Mouse (Mus musculus) ovary, postnatal 10 days (tissue): ENCODE measurements at regions not wholly inside any gene's neighbourhood (a gene's known extent, or its start where the extent isn't known, plus 50 kb on each side); places are given as distances from the start of the nearest gene placed in this dataset.

Experiments
- DNase-seq: peaks from one replicate; pipeline ENCODE4 v3.0.0; 2022; ENCODE audit warnings: low spot score

DNA sequence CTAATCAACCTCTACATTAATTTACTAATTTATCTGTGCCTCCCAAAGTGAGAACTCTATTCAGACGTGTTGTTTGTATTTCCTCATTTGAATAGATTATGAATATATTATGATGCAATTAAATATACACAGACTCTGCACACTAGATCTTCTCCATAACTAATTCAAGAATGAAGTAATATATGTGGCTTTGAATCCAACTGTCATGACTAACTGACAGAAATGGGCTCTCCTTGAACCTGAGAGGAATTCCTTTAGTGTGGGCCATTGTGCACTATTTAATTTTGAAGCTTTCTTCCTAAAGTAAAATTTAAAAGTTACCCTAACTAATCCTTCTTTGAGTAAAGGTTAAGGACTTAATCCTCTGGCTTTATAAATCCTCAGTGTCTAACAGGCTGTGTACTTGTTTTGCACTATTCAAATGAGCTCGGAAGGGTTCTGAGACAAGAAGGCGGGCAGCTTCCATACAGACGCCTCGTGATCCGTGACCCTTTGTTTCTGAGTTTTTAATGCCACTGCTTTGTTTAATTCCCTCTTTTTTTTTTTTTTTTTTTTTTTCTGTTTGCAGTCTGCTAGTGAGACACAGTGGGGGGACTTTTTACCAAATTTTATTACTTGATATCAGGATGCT lies 128.0 kb upstream of the Sox2 start:
- DNase-seq = no peak

DNA sequence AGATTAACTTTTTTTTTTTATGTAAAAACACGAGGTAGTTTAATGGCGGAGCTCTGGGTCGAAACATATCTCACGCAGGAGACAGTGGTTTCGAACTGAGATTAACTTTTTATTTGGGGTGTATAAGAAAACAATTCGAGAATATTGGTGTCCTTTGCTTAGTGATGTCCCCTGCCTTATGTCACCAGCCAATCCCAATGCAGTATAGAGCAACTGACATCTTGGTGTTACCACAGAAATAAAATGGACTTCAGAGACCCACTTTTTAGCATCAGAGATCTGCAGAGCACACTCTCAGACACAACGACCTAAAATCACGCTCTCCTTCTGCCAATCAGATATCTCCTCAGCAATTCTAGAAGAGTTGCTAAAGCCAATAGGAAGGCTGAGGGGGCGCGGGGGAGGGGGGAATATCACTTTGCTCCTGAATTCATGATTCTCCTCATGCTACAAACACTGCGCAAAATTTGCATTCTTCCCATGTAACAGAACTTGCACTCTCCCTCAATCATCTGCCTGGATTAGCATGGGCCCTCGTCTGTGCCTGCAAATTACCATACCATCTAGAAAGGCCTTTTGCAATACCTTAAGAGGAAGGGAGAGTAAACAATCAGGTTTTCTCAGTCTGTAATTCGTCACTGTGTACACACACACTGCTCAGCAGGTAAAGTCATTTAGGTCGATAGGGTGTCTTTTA lies 128.7 kb upstream of the Sox2 start:
- DNase-seq = no peak

DNA sequence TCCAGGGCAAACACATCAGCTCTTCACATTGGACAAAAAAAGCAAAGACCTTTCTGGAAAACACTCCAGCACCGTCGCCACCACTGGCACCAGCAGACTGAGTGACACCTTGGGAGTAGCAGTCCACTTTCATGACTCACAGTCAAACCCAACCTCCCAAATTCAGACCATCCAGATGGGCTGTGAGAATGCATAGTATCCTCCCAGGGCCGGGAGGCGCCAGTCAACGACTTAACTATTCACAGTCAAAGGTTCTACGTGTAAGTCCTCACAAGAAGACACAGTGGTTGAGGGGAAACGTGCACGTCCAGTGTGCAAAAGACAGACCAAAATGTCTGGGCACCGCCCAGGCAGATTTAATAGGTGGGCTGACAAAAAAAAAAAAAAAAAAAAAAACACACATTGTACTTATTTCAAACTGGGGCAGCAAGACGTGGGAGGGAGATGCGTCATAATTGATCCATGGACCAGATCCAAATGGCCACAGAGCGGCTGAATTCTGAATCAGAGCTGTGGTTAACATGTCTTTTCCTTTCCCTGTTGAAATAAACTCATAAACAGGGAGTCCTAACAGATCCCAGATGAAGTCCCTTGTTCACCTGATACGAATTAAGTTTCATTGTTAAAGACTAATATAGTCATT lies 137.6 kb upstream of the Sox2 start:
- DNase-seq = no peak

DNA sequence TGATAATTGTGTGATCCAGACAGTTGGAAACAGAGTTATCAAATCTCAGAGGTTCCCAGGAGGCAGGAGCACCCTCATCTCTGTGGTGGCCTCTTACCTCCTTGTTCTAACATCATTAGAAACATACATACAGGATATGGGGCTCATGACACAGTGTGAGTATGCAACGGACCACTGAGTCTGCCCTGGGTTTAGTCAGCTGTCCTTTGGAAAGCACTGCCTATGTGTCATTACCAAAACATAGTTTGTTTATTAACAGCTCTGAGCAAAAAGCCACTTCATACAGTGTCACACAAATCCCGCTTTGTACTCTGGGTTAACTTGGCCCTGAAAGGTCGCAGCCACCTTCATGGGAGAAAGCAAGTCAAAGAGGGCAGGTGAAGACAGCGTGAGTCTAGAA lies 139.5 kb upstream of the Sox2 start:
- no peak for DNase-seq

- DNase-seq = no peak
These were observed 141.0 kb upstream of the Sox2 start for GRCm38 (mm10) chr3:34509160-34509559.

GRCm38 (mm10) chr3:34504573-34504894 lies 145.7 kb upstream of the Sox2 start:
- DNase-seq = no peak

- DNase-seq = no peak
These were observed 146.2 kb upstream of the Sox2 start for GRCm38 (mm10) chr3:34503874-34504572.

- DNase-seq = no peak
These were observed 153.4 kb upstream of the Sox2 start for GRCm38 (mm10) chr3:34496839-34497238.

DNA sequence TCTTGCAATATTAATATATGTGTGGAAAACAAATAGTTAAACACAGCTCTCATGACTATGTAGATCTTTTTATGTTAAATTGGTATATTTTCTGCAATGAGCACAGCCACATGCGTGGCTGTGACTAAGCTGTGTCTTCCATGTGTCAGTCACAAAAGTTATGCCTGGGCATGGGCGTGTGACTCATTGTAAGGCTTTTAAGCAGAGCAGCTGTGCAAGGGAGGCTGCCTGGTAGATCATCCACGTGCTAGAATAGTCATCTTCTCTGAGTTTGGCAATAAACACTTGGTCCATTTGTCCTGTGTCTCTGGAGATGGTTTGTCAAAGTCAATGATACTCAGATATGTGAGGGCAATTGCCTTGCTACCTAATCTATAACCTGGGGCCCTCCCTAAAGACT lies 154.6 kb upstream of the Sox2 start:
- DNase-seq = no peak

DNA sequence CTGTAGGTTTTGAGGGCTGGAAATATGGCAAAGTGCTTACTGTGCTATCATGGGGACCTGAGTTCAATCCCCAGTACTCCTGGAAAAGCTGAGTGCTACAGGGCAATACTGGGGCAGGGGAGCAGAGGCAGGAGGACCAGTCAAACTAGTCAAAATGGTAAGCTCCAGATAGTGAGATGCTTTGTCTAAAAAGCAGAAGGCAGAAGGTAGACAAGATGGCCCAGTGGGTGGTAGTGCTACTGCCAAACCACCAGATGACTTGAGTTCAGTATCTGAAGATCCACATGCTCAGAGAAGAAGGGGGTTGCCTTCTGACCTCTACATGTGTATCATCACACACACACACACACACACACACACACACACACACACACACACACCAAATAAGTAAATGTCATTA lies 156.3 kb upstream of the Sox2 start:
- no peak for DNase-seq

- no peak for DNase-seq
These were observed 161.2 kb upstream of the Sox2 start for GRCm38 (mm10) chr3:34489008-34489407.

DNA sequence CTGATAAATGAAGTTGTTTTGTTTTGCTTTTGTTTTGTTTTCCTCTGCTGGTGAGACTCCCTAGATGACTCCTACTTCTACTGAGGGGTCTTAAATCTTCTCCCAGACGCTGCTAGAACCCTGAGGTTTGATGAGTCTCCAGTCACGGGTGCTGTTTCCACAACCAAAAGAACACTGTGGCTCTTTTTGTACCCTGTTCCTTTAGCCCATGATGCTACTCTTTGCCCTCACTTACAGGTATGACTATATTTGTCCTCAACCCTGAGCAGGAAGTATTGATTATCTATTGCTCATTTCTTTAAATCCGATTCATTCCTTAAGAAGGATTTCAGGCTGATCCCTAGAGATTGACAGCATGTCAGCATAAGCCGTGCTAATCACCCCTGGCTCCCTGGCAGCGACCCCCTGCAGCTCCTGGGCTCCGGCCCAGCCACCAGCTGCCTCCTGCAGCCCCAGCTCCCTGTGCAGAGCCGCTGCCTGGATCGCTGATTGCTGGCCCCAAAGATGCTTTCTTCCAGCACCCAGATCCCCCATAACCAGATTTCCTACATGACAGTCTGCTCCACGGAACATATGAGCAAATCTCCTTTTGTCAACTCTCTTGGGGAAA lies 163.7 kb upstream of the Sox2 start:
- no peak for DNase-seq

DNA sequence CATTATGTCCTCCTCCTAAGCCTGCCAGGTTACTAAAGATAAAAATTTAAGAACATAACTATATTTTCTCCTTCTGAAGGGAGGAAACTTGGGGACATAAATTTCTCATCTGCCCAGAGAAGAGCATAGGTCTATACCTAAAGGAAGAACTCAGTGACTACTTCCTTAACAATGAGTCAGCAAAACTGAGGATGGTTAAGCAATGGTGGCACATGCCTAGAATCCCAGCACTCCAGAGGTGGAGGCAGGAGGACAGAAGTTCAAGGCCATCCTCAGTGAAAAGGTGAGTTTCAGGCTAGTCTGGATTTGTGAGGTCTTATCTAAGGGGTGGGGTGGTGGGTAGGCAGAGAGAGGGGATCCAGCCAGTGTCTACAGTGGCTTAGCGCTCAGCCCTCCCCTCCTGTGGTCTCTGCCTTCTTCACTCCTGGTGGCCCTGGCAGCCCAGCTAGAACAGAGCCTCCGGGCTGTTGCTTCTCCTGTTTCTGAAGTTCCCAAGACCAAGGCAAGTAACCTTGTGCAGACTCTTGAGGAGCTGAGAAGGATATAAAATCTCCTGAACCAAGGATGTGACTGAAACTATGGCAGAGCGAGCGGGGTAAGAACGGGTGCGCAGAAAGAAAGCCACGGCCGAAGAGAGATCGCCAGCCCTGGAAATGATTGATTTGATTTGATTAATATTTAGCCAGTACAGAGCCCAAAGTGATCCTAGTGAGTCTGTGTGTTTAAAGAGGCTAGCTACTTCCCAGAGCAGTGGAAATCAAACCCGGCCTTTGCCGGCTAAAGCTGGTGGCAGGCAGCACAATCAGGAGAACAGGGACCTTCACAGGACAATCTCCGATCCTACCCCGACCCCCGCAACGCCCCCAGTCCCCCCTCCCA lies 164.6 kb upstream of the Sox2 start:
- no peak for DNase-seq

GRCm38 (mm10) chr3:34483934-34484333 lies 166.3 kb upstream of the Sox2 start:
- DNase-seq = no peak

- no peak for DNase-seq
These were observed 168.1 kb upstream of the Sox2 start for GRCm38 (mm10) chr3:34481821-34482713.

GRCm38 (mm10) chr3:34481314-34481713 lies 168.9 kb upstream of the Sox2 start:
- DNase-seq = no peak

GRCm38 (mm10) chr3:34474126-34474525 lies 176.1 kb upstream of the Sox2 start:
- no peak for DNase-seq

GRCm38 (mm10) chr3:34470721-34471120 lies 179.5 kb upstream of the Sox2 start:
- no peak for DNase-seq

DNA sequence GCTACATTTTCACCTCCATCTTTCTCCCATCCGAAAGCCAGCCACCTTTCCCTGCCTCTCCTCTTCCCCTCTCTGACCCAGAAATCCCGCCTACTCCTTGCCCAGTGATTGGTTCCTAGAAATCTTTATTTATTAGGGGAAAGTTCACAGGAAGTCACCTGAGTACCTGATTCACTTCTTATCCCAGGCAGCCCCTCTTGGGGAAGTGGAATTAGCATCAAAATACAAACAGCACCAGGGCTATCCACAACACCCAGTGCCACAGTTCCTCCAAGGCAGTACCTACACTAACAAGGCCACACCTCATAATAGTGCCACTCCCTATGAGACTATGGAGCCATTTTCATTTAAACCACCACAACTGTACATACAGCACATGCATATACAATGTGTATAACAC lies 180.3 kb upstream of the Sox2 start:
- no peak for DNase-seq

GRCm38 (mm10) chr3:34466312-34466711 lies 183.9 kb upstream of the Sox2 start:
- no peak for DNase-seq
